Mouse (Mus musculus) neural tube, postnatal 0 days (tissue): Measurements from ENCODE around the gene Tfr2. TPM values are rescaled to one million over a fixed set of nuclear protein-coding genes. Genes with fewer than 3 reads are reported as not detected.

Experiments used
- microRNA-seq: library from miRNA; unstranded; fragments of <30 nt; microRNA quantifications from one replicate; pipeline ENCODE4, GENCODE M21; 2016
- polyA plus RNA-seq: library from polyadenylated mRNA; unstranded; fragments of >200 nt; fragmentation: Nextera tagmentation; extraction: Ambion mirVana; gene quantifications from 2 replicates; pipeline ENCODE4 v1.2.1, GENCODE M21; 2015

Gene Tfr2
- 9.2 and 12.8 TPM in 2 replicates for polyA plus RNA-seq

DNA sequence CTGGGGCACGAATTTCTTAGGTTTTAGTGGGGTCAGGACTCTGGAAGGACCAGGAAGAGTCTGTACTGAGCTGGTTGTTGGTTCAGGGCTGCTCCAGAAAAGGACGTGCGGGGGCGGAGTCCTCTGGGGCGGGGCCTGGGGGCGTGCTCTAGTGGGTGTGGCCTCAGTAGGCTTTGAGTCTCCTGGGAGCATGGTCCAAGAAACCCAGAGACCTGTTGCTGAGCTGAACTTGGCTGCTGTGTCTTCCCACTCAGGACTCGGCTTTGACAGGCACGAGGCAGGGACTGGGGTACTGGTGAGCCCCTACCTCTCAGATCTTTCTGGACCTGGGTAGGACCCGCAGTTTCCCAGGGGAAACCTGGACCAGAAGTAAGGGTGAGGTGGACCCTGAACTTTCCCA is at the start of gene Tfr2:
TSS of gene Tfr2 (plus strand) at position 176 of the 400 bp plus-strand sequence.

DNA sequence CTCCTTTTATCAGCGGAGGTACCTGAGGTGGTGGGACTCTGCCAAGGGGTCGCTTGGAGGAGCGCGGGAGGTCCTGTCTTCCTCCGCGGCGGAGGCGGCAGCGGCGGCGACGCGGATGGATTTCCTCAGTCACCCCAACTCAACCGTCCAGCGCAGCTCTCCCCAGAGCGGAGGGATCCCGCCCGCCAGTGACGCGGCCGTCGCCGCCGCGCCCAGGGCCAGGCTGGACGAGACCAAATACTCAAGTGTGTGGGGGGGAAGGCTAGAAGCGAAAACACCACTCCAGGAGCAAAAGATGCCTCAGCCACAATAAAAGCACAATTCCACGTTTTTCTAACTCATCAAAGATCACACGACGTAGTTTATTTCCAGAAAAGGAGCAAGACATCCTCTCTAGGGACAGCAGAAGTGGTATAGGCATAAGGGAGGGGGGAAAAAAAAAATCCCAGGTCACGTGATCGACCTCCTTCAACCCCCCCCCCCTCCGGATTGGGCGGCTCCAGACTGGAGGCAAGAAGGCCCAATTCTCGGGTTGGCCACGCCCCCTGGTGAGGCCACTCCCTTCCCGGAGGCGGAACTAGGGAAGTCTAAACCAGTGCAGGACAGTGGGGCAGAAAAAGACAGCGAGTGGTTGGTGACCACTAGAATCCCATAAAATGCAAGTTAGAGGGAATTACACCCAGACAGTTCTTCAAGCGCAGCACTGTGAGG is 36.4 kb upstream of the Tfr2 start, which contains the start of the genes Epo and Gnb2:
TSS of gene Epo (minus strand) at position 126 of the 711 bp plus-strand sequence.
TSS of gene Gnb2 (minus strand) at position 394 of the 711 bp plus-strand sequence.

DNA sequence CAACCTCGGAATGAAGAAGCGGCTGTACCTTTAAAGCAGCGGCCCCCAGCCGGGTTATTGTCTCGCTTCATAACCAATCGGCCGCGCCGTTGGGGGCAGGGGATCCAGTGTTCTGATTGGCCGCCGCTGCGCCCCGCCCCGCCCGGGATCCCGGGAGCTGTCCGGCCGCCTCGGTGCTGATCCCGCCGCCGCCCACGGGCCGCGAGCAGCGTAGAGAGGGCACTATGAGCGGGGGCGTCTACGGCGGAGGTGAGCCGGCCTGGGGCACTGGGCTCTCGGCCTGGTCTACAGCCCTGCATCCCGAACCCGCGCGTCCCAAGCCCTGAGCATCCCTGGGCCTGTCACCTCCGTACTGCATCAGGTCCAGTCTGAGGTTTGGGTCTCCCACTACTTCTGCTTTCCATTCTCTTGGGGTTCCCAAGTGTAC is 16.2 kb upstream of the Tfr2 start, which contains the start of gene Actl6b:
TSS of gene Actl6b (plus strand) at position 107 of the 427 bp plus-strand sequence.

GRCm38 (mm10) chr5:137600619-137601364 is 31.2 kb downstream of the Tfr2 start, which contains the start of gene Mospd3:
Mospd3 (minus strand) TSS chr5:137601058.

GRCm38 (mm10) chr5:137613550-137613949 is 43.9 kb downstream of the Tfr2 start, which contains the start of gene Pcolce:
Pcolce (minus strand) TSS chr5:137613784.

GRCm38 (mm10) chr5:137628498-137629305 is 59.1 kb downstream of the Tfr2 start, which contains the start of the genes Fbxo24, Lrch4 and Gm20605:
Fbxo24 (minus strand) TSS chr5:137629002.
Lrch4 (plus strand) TSS chr5:137629121.
Gm20605 (plus strand) TSS chr5:137629175.

Small RNA genes within 50 kb of the gene (microRNA-seq; reads per million reads assigned to microRNA genes)
- gene Mir6418, result 1.2 reads per million

Other genes with a start within 250 kb of the Tfr2 start
- gene Slc12a9, start 236.2 kb upstream of the Tfr2 start, polyA plus RNA-seq, result 28.1 and 31.7 TPM in 2 replicates
- gene Ephb4, start 219.7 kb upstream of the Tfr2 start, polyA plus RNA-seq, result 5.3 and 5.5 TPM in 2 replicates
- gene Zan, start 92.8 kb upstream of the Tfr2 start, polyA plus RNA-seq, result 0.14 and 0.22 TPM in 2 replicates
- gene Pop7, start 67.3 kb upstream of the Tfr2 start, polyA plus RNA-seq, result 85.2 and 85.8 TPM in 2 replicates
- gene Gigyf1, start 51.3 kb upstream of the Tfr2 start, polyA plus RNA-seq, result 14.3 and 16.3 TPM in 2 replicates
- gene Epo, start 36.6 kb upstream of the Tfr2 start, polyA plus RNA-seq, result not detected in 2 replicates
- gene Gnb2, start 36.3 kb upstream of the Tfr2 start, polyA plus RNA-seq, result 624 and 644 TPM in 2 replicates
- 159 and 196 TPM in 2 replicates for gene Actl6b, start 16.3 kb upstream of the Tfr2 start, polyA plus RNA-seq
- gene Mospd3, start 31.2 kb downstream of the Tfr2 start, polyA plus RNA-seq, result 95.2 and 98.7 TPM in 2 replicates
- gene Pcolce, start 43.9 kb downstream of the Tfr2 start, polyA plus RNA-seq, result 52.0 and 67.0 TPM in 2 replicates
- gene Fbxo24, start 59.2 kb downstream of the Tfr2 start, polyA plus RNA-seq, result 0.14 TPM in 1 of 2 replicates, not detected in the other
- gene Lrch4, start 59.3 kb downstream of the Tfr2 start, polyA plus RNA-seq, result 17.9 and 18.3 TPM in 2 replicates
- gene Gm20605, start 59.3 kb downstream of the Tfr2 start, polyA plus RNA-seq, result 2.6 and 5.1 TPM in 2 replicates
- gene Sap25, start 71.5 kb downstream of the Tfr2 start, polyA plus RNA-seq, result 3.2 and 4.3 TPM in 2 replicates
- gene Irs3, start 75.9 kb downstream of the Tfr2 start, polyA plus RNA-seq, result 0.13 and 0.28 TPM in 2 replicates
- 23.7 and 24.8 TPM in 2 replicates for gene Agfg2, start 114.9 kb downstream of the Tfr2 start, polyA plus RNA-seq
- gene Nyap1, start 171.8 kb downstream of the Tfr2 start, polyA plus RNA-seq, result 26.4 and 29.9 TPM in 2 replicates
- 413 and 448 TPM in 2 replicates for gene Tsc22d4, start 175.9 kb downstream of the Tfr2 start, polyA plus RNA-seq
- gene Ppp1r35, start 209.0 kb downstream of the Tfr2 start, polyA plus RNA-seq, result 53.2 and 55.8 TPM in 2 replicates
- 14.7 and 15.7 TPM in 2 replicates for gene Mepce, start 217.8 kb downstream of the Tfr2 start, polyA plus RNA-seq
- 9.2 and 10.5 TPM in 2 replicates for gene Zcwpw1, start 218.0 kb downstream of the Tfr2 start, polyA plus RNA-seq